Mouse (Mus musculus) megakaryocyte, embryonic 14.5 days (primary cell): ENCODE data around the gene Has3. TPM values are rescaled to one million over a fixed set of nuclear protein-coding genes. Genes with fewer than 3 reads are reported as not detected.

Experiments
- H3K27me3 ChIP-seq: replicated peaks from 2 replicates; pipeline ENCODE3; 2012; ENCODE audit warnings: inconsistent platforms
- H3K36me3 ChIP-seq: replicated peaks from 2 replicates; pipeline ENCODE3; 2012; ENCODE audit warnings: low read length, inconsistent platforms, mixed read lengths
- H3K4me1 ChIP-seq: 2 replicates; pipeline ENCODE4 v1.6.1; 2012; ENCODE audit warnings: inconsistent platforms
- H3K4me3 ChIP-seq: replicated peaks from 2 replicates; pipeline ENCODE3; 2012; ENCODE audit warnings: moderate library complexity, mild to moderate bottlenecking, inconsistent platforms
- H3K9me3 ChIP-seq: 2 replicates; pipeline ENCODE4 v1.6.1; 2012; ENCODE audit warnings: inconsistent platforms
- FLI1 ChIP-seq: IDR thresholded peaks from 2 replicates; pipeline ENCODE4 v1.6.1; 2012; ENCODE audit warnings: low read length, inconsistent platforms, mixed read lengths
- GATA1 ChIP-seq: IDR thresholded peaks from 3 replicates; pipeline ENCODE4 v1.6.1; 2012; ENCODE audit warnings: mixed read lengths, low read length, inconsistent platforms, borderline replicate concordance
- polyA plus RNA-seq: library from polyadenylated mRNA; stranded (reverse); fragments of >175 nt; gene quantifications from 2 replicates; pipeline ENCODE4 v1.2.3, GENCODE M21; 2012; ENCODE audit warnings: low replicate concordance; ENCODE audit not compliant: insufficient read depth

The Has3 gene
- polyA plus RNA-seq, 1 experiment, result not detected

DNA sequence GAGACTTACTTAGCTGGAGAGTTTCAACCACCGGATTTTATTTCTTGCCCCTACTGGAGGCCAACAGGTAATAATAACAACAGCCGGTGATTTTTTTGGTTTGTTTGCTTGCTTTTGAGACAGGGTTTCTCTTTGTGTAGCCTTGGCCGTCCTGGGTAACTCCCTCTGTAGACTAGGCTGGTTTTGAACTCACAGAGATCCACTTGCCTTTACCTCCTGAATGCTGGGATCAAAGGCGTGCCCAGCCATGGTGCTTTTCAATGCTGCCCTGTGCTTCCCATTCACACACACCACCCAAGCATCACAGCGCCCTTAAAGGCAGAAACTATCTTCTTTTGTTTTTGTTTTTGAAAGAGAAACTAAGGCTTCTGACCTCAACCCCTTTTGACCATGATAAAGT lies 59.9 kb downstream of the Has3 start:
- peaks cover 4% of the 10 kb centered on the region; the same call in 1 of the 2 replicates for H3K9me3 ChIP-seq
- H3K36me3 ChIP-seq, result peaks cover 1% of the 10 kb centered on the region
- no peak overlapping the region for H3K4me3 ChIP-seq
- H3K27me3 ChIP-seq, result peaks cover 45% of the 10 kb centered on the region
- TF ChIP-seq GATA1 (no peak), FLI1 (no peak)
- H3K4me1 ChIP-seq, result peaks cover 8% of the 10 kb centered on the region

DNA sequence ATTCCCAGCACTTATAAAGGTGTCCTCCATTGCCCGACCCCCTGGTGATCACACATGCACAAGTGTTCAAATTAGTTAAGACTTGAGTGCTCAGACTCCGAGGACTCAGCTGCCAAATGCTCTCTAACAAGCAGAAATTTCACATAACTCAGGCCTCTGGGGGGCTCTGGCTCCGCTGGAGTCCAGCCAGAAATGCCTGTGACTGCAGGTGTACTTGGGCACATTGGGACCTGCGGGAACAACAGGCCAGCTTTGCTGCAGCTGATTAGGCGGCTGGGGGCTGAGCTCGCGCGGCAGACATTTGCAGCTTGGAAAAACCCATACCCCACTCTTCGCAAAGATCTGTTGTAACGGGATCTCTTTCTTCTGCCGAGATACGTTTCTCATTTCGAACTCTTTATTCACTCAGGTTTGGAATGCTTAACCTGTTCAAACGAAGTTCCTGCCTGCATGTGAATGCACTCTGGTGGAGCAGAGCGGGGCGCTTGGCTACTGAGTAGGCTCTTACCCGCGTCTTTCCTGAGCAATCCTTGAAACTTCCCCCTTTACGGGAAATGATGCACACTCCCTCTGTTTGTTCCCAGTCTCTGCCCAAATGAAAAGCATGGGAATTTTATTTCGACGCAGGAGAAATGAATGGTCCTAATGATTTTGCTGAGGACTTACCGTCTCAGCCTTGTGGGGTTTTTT lies 62.5 kb downstream of the Has3 start:
- Histone ChIP-seq H3K4me1 (peaks cover 30% of the 10 kb centered on the region), H3K9me3 (no peaks in the 10 kb centered on the region), H3K27me3 (peaks cover 64% of the 10 kb centered on the region), H3K4me3 (no peak overlapping the region), H3K36me3 (no peaks in the 10 kb centered on the region)
- no peak for TF ChIP-seq FLI1
- no peak for TF ChIP-seq GATA1

GRCm38 (mm10) chr8:106933506-106934143 lies 63.6 kb downstream of the Has3 start:
- TF ChIP-seq FLI1 (no peak), GATA1 (no peak)
- Histone ChIP-seq H3K4me3 (no peak overlapping the region), H3K27me3 (peaks cover 74% of the 10 kb centered on the region)

More at GRCm38 (mm10) chr8:106933506-106934143, 63.6 kb downstream of the Has3 start:
- Histone ChIP-seq H3K36me3 (no peaks in the 10 kb centered on the region), H3K9me3 (no peaks in the 10 kb centered on the region), H3K4me1 (peaks cover 33% of the 10 kb centered on the region)

Other genes starting within 250 kb of the Has3 start
- 0.22 TPM in 1 of 2 replicates, not detected in the other for gene Tango6, start 187.2 kb upstream of the Has3 start, polyA plus RNA-seq
- 1.5 and 3.0 TPM in 2 replicates for gene Utp4, start 23.4 kb downstream of the Has3 start, polyA plus RNA-seq
- 0.37 and 0.63 TPM in 2 replicates for gene Sntb2, start 65.5 kb downstream of the Has3 start, polyA plus RNA-seq
- 4.1 and 12.0 TPM in 2 replicates for gene Vps4a, start 161.0 kb downstream of the Has3 start, polyA plus RNA-seq
- gene Pdf, start 178.4 kb downstream of the Has3 start, polyA plus RNA-seq, result 7.9 and 8.3 TPM in 2 replicates
- gene Cog8, start 186.4 kb downstream of the Has3 start, polyA plus RNA-seq, result 9.2 and 18.5 TPM in 2 replicates
- gene Nip7, start 186.6 kb downstream of the Has3 start, polyA plus RNA-seq, result 4.2 and 5.3 TPM in 2 replicates
- not detected in 2 replicates for gene Tmed6, start 195.4 kb downstream of the Has3 start, polyA plus RNA-seq
- 8.9 and 16.2 TPM in 2 replicates for gene Terf2, start 226.3 kb downstream of the Has3 start, polyA plus RNA-seq